Mouse (Mus musculus) megakaryocyte progenitor cell, adult 5-6 weeks (primary cell): ENCODE measurements around the gene C2cd4d. TPM values are rescaled to one million over a fixed set of nuclear protein-coding genes. Genes with fewer than 3 reads are reported as not detected.

Experiments
- ATAC-seq: replicated peaks from 2 replicates; pipeline ENCODE4 v1.8.0; 2016; ENCODE audit warnings: mild to moderate bottlenecking, moderate TSS enrichment, inconsistent platforms; ENCODE audit not compliant: poor library complexity
- total RNA-seq, 2 experiments: library from RNA; stranded (forward) in 1 of 2; stranded (reverse) in 1 of 2; fragments of 157-497, 149-512 nt in 1 of 2; fragments of 200-1000 nt in 1 of 2; gene quantifications; 2 replicates each; pipeline versions ENCODE4 v1.2.3 to v1.2.4; 2015 to 2017

The C2cd4d gene
- total RNA-seq, 2 experiments from 2014 or later: not detected

- ATAC-seq: peak; percentile 41
These were observed 50.3 kb downstream of the C2cd4d start for GRCm38 (mm10) chr3:94412530-94412929.

DNA sequence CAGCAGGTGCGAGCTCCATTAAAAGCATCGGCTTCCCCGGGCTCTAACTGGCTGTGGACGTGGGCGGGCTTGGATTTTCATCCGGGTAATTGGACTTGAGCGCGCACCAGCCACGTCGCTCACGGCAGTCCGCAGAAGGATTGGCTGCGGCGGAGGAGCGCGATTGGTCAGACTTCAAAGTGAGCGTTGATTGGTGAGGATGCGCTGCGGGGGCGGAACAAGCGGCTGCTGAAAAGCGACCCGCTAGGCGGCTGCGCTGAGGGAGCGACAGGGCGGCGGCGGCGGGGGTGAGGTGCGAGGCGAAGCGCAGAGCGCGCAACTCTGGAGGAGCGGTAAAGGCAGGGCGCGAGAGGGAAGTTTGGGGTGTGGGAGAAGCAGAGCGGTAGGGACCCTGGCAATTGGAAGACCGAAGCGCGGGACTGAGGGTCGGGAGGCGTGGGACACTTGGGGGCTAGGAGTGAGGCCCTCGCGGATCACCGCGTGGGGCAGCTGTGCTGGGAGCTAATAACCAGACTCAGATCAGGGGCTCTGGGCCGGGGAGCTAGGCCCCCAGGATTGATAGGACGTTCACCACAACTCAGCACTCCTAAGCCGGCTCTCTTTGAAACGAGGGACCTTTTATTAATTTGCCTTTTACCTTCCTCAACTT, 50.9 kb downstream of the C2cd4d start, which contains the start of gene Tdrkh:
TSS of gene Tdrkh (plus strand) at position 243 of the 649 bp plus-strand sequence.
- ATAC-seq: peak; percentile 99

Other genes with a start within 250 kb of the C2cd4d start
- not detected in 2 replicates for gene Gm10696, start 184.2 kb upstream of the C2cd4d start, total RNA-seq (2015)
- gene Gm10696, start 184.2 kb upstream of the C2cd4d start, total RNA-seq (2017): 0.29 TPM in 1 of 2 replicates, not detected in the other
- gene Gm5286, start 165.7 kb upstream of the C2cd4d start, total RNA-seq (2015): not detected in 2 replicates
- not detected in 2 replicates for gene Gm5286, start 165.7 kb upstream of the C2cd4d start, total RNA-seq (2017)
- not detected in 2 replicates for gene Gm4778, start 98.4 kb upstream of the C2cd4d start, total RNA-seq (2015)
- gene Gm4778, start 98.4 kb upstream of the C2cd4d start, total RNA-seq (2017): not detected in 2 replicates
- gene Them4, start 52.3 kb upstream of the C2cd4d start, total RNA-seq (2015): 5.6 and 6.0 TPM in 2 replicates
- 2.8 and 3.6 TPM in 2 replicates for gene Them4, start 52.3 kb upstream of the C2cd4d start, total RNA-seq (2017)
- not detected in 2 replicates for gene Them5, start 20.3 kb upstream of the C2cd4d start, total RNA-seq (2015)
- gene Them5, start 20.3 kb upstream of the C2cd4d start, total RNA-seq (2017): not detected in 2 replicates
- 0.05 and 0.15 TPM in 2 replicates for gene Rorc, start 10.4 kb downstream of the C2cd4d start, total RNA-seq (2015)
- gene Rorc, start 10.4 kb downstream of the C2cd4d start, total RNA-seq (2017): 0.44 TPM in 1 of 2 replicates, not detected in the other
- not detected in 2 replicates for gene Lingo4, start 36.1 kb downstream of the C2cd4d start, total RNA-seq (2015)
- not detected in 2 replicates for gene Lingo4, start 36.1 kb downstream of the C2cd4d start, total RNA-seq (2017)
- gene Tdrkh, start 50.8 kb downstream of the C2cd4d start, total RNA-seq (2015): 12.7 and 13.2 TPM in 2 replicates
- 3.9 and 5.5 TPM in 2 replicates for gene Tdrkh, start 50.8 kb downstream of the C2cd4d start, total RNA-seq (2017)
- 46.9 and 53.0 TPM in 2 replicates for gene Mrpl9, start 80.9 kb downstream of the C2cd4d start, total RNA-seq (2015)
- gene Mrpl9, start 80.9 kb downstream of the C2cd4d start, total RNA-seq (2017): 53.3 and 54.6 TPM in 2 replicates
- gene Oaz3, start 81.5 kb downstream of the C2cd4d start, total RNA-seq (2015): 0.46 TPM in 1 of 2 replicates, not detected in the other
- gene Oaz3, start 81.5 kb downstream of the C2cd4d start, total RNA-seq (2017): not detected in 2 replicates
- not detected in 2 replicates for gene Celf3, start 115.9 kb downstream of the C2cd4d start, total RNA-seq (2015)
- gene Celf3, start 115.9 kb downstream of the C2cd4d start, total RNA-seq (2017): 0.08 TPM in 1 of 2 replicates, not detected in the other
- gene Riiad1, start 117.9 kb downstream of the C2cd4d start, total RNA-seq (2015): 1.1 and 1.4 TPM in 2 replicates
- gene Riiad1, start 117.9 kb downstream of the C2cd4d start, total RNA-seq (2017): not detected in 2 replicates
- gene Snx27, start 220.3 kb downstream of the C2cd4d start, total RNA-seq (2015): 21.9 and 22.5 TPM in 2 replicates
- gene Snx27, start 220.3 kb downstream of the C2cd4d start, total RNA-seq (2017): 23.2 and 36.4 TPM in 2 replicates